Mouse (Mus musculus) adrenal gland, postnatal 10 days (tissue): ENCODE measurements around the gene Rplp1. TPM values are rescaled to one million over a fixed set of nuclear protein-coding genes. Genes with fewer than 3 reads are reported as not detected.

Experiments
- DNase-seq: peaks from one replicate; pipeline ENCODE4 v3.0.0; 2021; ENCODE audit warnings: mixed read lengths
- total RNA-seq, 2 experiments: library from RNA; stranded (reverse); gene quantifications; 2 replicates each; pipeline ENCODE4 v1.2.3; 2021

The Rplp1 gene
- total RNA-seq, 2 experiments from 2014 or later = 2,187 to 2,232 TPM

DNA sequence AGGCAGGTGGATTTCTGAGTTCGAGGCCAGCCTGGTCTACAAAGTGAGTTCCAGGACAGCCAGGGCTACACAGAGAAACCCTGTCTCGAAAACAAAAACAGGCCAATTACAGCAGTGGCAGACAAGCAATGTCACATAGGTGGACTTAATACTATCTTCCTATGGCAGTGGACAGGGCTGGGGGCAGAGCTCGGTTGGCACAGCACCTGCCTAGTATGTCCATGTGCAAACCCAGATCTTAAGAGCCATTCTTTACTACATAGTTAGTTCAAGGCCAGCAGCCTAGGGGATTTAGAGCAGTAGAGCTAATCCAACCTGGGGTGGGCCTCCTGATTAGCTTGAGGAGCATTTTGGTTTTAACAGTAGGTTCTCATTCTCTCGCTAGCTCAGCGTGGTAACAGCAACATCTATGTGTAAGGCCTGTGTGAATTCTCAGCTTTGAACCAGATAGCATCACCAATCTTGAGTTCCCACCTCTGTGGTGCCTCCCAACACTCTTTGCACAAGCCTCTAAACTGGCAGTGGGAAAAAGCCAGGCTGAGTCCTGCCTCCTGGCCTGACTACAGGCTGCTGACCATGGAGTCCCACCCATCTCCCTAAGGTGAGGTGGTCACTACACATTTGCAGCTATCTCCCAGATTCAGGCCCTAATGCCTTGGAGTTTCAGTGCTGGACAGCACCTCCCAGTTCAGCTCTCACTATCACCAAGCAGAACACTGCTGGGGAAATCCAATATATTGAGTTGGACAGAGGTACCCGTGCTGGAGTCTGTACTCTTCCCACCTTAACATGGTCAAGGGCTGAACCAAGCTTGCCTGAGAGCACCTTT lies 2.8 kb downstream of the Rplp1 start:
- DNase-seq = no peak

DNA sequence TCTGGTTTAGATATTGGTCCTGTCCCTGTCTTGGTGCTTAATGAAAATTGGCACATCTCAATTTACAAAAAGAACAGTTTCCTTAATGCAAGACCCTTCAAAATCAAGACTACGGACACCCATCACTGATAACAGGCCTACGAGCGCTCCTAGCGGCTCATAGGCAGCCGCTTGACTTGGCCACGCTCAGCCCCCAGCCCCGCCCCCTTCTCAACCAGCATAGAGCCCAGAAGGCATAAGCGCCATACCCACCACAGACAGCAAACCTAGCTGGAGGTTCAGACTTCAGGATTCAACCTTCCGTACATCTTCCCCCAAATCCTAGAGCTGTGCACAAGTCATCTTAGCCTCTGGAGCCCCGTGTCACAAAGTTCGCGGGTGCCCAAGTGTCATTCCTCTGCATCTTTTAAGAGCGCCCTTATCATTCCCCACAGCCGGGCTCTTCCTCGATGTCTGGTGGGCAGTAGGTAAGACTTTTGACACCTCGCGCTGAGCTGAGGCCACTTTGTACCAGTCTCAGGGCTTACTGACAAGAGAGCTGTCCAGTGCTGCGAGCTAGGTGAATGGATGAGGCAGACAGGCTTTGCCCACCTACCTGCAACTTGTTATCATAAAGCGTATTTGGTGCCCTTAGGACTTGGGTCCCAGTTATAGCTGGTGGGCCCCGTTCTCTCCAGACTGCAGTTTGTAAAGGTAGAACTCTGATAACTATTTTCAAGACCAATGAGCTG lies 3.7 kb downstream of the Rplp1 start:
- peak; percentile 47 for DNase-seq

DNA sequence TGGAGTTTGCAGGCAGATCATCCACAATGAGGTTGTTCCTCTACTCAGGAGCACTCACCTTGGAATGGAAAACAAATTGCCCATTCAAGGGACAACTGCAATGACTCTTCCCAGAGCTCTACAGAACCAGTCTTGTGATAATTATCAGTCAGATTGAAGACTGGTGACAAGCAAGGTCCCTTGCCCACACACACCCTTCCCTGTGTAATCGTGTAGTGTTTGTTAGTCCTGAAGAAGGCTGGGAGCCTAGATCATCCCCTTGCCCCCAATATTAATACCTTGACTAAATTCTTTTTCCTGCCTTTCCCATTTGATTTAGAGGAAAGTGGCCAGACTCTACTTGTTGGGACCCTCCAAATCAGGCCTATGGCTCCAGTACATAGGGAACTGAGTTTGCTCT lies 4.7 kb downstream of the Rplp1 start:
- no peak for DNase-seq

DNA sequence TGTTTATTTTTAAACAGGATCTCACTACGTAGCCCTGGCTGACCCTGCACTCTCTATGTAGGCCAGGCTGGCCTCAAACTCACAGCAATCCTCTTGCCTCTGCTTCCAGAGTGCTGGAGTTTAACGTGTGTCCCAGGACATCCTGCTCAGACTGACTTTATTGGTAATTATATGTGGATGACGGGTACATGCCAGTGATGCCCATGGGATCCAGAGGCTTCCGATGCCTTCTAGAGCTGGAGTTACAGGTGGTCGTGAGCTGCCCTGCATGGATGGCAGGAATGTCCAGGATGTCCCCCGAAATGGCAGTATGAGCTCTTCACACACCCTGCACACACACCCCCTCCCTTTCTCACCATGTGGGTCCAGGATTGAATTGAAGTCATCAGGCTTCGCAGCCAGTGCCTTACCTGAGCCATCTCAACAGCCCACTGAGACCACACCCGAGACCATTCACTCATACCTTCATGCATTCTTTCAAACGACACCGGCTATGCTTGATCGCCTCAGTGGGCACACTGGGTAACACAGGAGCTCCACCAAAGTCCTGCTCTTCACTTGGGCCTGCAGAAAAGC lies 5.4 kb downstream of the Rplp1 start:
- no peak for DNase-seq

DNA sequence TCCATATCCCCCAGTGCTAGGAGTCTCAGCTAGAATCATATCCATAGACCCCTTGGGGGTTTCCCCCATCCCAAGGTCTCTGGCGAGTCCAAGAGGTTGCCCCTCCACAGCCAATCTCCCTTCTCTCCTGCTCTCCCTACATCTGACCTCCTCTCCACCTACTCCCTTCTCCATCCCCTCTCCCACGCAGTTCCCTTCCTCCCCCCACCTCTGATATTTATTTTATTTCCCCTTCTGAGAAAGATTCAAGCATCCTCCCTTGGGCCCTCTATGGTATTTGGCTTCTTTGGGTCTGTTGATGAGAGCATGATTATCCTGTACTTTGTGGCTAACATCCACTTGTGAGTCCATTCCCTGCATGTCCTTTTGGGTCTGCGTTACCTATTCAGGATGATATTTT lies 6.0 kb downstream of the Rplp1 start:
- DNase-seq = no peak

DNA sequence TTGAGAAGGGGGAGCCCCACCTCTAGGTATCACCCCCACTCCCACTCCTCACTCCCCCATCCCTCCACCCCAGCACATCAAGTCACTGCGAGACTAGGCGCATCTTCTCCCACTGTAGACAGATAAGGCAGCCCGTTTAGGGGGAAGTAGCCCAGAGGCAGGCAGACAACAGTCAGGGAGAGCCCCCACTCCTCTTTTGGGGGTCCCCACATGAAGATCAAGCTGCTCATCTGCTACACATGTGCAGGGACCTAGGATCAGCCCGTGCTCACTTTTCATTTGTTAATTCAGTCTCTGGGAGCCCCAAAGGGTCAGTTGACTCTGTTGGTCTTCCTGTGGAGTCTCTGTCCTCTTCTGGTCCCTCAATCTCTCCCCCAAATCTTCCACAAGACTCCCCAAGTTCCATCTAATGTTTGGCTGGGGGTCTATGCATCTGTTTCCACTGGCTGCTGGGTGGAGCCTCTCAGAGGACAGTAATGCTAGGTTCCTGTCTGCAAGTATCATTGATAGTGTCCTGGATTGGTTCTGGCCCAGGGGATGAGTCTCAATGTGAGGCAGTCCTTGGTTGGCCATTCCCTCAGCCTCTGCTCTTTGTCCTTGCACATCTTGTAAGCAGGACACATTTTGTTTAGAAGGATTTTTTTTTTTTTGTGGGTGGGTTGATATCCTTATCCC lies 6.6 kb downstream of the Rplp1 start:
- DNase-seq = no peak

DNA sequence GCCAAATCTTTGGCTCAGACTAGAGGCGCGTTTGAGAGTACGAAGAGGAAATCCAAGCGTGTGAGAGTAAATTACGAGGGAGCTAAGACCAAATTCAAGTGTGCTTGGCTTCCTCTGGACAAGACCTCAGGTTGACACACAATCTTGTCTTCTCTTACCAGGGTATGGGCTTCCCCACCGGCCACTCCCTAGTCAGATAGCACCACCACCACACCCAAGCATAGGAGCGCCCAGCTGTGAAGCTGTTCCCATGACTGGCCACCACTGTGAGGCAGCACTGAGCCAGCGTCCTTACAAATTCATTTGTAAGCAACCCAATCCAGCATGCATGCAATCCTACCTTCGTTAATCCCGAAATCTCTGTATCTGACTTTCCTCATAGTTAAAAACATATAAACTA lies 7.4 kb downstream of the Rplp1 start:
- DNase-seq = peak; percentile 57

DNA sequence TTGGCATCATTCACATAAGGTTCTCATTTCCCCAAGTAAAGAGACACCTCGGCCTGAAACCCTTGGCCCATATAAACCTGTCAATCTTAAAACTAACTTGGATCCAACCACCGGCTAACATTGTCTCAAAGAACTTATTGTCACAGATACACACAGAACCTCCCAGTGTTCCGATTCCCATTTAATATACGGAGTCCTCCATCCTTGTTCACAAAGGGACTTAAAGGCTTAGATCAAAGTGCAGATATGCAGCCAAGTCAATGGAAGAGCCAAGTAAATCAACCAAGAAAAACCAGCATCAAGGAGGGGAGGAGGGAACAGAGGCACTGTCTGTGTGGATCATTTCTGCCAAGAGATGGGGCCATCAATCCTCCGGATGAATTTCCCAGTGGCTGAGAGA lies 8.8 kb downstream of the Rplp1 start:
- DNase-seq = no peak

DNA sequence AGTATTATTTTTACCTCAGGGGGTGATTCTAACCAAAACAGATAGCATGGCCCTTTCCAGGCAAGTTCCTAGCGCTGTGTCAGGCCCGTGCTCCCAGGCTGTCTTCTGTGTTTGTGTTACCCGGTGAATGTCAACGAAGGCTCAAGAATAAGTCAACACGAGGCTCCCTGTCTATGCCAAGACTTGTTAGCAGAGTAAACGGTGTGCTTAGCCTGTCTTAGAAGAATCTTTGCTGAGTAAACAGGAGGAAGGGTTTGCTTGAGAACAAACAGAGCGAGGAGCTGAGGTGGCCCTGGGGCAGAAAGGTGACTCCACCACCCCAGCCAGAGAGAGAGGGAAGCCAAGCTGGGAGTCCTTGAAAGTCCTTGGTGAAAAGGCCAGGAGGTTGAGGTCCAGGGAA lies 10.1 kb downstream of the Rplp1 start:
- no peak for DNase-seq

DNA sequence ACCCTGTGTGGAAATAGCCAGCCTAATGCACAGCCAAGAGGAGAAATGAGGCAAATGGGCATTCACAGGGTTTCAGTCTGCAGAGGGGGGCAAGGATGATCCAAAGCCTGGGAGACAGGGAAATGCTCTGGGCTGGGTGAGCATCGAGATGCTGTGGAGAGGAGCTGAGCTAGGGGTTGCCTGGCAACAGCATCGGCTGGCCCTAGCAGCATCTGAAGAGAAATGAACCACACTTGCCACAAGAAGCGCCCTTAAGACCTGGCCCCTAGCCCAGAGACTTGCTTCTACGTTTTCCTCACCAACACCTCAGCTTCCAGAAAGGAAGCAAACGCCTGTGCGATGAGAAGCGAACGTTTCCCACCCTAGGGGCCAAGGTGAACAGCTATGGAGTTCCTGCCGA lies 11.9 kb downstream of the Rplp1 start:
- no peak for DNase-seq

DNA sequence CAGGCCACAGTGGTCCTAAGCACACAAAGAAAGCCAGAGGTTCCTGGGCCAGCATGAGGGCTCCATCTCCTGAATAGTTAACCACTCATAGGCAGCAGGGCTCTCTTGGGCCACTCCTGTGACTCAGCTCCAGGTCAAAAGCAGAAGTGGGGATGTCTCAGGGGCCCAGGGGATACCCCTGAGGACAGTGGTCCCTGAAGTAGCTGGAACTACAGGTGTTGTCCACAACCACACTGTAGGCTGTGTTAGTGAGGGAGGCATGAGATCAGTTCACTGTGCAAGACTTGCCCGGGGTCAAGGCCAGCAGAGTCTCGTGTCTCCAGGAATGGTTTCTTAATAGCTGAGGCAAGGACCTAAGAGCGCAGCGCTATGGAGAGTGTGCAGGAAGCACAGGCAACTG lies 12.8 kb downstream of the Rplp1 start:
- no peak for DNase-seq

DNA sequence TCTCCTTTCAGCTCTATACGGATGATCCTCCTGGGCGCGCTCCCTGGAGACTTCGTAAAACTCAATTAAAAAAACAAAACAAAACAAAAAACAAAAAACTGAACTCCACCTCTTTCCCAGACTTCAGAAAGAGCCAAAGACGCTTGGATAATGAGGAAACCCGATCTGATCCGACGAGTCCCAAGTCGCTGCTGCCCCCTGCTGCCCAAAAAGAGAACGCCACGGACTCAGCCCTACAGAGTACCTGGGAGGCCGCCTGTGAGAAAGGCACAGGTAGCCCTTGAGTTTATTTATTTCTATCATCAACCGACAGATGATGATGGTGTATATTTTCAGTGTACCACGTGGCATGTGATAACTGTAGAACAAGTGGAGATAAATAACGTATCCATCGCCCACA lies 14.5 kb downstream of the Rplp1 start:
- peak; percentile 90 for DNase-seq

DNA sequence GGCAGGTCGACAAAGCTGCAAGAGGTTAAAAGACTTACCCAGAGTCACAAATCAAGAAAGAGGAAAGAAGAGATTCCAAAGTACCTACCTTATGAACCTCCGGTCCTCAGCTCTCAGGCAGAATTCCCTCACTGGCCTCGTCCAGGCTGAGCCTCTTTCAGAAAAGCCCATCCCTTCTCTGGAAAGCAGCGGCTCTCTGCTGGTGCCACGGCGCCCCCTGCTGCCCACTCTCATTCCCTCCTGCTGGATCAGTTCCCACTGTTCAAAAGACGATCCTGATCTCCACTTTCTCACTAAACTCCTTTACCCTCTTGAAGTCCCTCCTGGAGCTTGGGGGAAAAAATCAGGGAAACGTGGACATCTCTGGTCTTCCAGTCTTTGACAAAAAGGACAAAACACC lies 15.9 kb downstream of the Rplp1 start:
- DNase-seq = peak; percentile 93

DNA sequence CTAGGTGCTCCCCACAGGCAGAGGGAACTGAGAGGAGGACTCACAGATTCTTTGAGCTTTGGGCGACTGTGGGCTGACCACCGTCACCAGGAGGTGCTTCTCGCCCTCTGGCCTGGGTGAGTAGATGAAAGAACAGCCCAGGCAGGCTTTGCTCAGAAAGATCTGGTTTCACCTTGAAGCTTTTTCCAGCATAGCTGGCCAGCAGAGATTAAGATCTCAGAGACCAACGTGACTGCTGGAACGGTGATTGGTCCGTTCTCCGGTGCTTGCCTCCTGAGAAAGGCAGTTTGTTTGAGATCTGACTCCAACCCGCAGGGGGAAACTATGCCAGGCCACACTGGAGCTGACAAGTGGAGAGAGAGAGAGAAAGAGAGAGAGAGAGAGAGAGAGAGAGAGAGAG lies 19.3 kb downstream of the Rplp1 start:
- DNase-seq = peak; percentile 32

DNA sequence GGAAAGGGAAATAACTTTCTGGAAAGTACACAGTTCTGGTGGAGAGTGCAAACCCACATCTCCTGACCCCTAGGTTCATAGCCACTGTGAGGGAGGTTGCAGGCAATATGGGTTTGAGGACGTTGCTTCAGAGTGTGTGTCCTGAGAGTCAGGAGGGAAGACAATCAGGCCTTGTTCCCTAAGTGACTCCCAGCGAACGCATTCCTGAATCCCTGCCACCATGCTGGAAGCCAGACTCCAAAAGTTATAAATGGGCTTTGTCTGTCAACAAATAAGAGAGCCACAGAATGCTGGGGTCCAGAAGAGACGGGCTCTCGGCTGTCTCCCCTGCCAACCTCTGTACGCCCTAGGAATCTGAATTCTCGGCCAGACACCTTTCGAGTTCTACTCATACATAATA lies 24.5 kb downstream of the Rplp1 start:
- no peak for DNase-seq

DNA sequence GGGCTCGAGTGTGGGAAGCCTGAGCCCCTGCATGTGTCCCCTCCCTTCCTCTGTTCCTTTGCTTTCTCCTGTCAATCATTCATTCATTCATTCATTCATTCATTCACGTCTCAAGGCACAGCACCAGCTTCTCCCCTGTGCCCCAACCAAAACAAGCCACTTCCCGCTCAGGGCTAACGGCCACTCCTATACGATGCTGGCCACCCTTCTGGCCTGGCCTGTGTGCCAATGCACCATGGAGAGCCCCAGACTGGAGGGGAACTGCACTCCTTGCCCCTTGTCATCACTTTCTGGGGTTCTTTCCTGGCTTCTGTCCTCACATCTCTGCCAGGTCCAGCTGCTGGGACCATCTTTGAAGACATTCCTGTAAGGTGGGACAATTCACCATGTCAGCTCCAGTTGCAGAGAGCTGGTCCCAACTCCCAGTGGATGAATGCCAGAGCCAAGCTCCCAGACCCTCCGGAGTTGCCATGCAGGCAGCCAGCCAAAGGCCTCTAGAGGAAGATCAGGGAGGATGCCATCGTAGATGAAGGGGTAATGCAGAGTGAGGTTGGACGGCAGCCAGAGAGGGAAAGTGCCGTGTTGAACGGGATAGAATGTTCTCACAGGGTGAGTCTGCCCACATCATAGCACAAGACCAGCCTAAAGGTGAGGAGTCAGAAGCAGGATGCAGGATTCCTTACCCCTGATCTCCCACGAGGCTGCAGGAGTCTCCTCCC lies 26.5 kb downstream of the Rplp1 start:
- DNase-seq = no peak

DNA sequence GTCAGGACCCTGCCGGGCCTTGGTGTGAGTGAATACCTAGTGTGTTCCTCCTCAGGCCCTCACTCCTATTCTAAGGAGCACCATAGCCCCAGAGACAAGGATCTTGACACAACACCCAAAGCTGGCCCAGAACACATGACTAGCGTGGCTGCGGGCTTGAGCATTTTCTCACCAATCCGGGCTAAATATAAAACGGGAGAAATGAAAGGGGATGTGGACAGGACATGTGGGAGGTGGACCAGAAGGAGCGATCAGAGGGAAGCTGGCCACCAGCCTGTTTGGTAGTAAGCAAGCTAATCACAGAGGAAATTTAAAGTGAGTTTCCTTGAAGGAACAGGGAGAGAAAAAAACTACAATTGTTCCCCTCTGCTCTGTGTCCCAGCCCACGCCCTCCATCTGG lies 28.4 kb downstream of the Rplp1 start:
- DNase-seq = no peak

DNA sequence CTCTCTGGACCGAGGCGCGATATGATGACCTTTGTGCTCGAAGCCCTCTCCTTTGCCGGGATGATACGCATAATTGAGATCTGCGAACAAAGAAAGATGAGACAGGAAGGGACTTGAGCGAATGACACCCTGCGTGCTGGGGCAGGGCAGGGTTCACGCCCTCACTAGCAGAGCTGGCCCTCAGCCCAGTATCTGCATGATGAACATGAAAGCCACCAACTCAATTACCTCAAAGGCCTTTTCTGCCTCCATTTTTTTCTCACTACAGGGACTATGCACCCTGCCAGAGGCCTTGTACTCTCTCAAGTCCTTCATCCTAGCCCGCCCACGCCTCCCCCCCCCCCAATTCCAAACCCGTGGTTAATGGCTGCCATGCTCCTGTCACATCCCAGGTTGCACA lies 29.4 kb downstream of the Rplp1 start:
- DNase-seq = no peak

DNA sequence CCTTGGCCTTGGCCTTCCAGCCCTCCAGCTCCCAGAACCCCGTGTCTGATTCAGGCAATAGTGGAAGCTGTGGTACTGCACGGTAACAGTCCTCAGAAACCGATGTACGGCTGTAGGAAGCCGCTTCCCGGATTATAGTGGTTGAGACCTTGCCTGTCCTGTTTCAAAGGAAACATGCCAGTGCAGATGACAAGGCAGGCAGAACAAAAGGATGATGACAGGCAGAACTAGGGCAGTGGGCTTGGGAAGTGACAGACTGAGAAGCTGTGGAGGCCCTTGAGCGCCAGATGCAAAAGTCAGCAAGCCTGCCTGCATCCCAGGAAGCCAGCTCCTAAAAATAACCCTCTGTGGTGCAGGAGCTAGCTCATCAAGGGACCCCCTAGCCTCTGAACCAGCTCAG lies 30.0 kb downstream of the Rplp1 start:
- no peak for DNase-seq

DNA sequence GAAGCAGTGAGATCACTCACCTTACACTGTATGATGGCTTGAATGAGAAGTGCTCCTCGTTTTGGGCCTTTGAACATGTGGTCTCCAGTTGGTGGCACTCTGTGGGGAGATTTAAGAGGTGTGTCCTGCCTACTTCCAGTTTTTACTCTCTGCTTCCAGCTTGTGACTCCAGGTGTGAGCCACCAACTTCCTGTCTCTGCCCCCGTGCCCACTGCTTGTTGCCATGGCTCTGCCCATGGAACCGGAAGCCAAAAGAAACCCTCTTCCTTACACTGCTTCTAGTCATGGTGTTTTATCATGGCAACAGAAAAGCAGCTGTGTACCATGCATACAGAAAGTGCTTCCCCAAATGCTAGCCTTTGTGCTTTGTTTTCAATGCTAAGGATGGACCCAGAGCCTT lies 32.2 kb downstream of the Rplp1 start:
- no peak for DNase-seq

DNA sequence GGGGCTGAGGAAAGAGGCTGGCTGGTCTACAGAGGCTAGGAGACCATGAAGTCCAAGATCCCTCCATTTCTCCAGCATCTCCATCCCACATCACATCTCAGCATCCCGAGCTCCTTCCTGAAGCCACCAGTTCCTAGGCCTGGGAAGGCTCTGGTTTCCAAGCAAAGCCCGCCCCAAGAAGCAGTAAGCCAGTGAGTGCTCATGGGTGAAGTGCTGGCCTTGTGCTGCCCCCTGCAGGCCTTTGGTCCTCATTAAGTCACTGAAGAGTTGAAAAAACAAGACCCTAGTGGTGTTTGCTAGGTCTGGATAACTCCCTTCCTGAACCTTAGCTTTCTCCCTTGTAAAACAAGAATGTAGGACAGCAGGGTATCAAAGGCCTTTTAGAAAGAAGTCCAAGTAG lies 35.5 kb downstream of the Rplp1 start:
- DNase-seq = peak; percentile 76

DNA sequence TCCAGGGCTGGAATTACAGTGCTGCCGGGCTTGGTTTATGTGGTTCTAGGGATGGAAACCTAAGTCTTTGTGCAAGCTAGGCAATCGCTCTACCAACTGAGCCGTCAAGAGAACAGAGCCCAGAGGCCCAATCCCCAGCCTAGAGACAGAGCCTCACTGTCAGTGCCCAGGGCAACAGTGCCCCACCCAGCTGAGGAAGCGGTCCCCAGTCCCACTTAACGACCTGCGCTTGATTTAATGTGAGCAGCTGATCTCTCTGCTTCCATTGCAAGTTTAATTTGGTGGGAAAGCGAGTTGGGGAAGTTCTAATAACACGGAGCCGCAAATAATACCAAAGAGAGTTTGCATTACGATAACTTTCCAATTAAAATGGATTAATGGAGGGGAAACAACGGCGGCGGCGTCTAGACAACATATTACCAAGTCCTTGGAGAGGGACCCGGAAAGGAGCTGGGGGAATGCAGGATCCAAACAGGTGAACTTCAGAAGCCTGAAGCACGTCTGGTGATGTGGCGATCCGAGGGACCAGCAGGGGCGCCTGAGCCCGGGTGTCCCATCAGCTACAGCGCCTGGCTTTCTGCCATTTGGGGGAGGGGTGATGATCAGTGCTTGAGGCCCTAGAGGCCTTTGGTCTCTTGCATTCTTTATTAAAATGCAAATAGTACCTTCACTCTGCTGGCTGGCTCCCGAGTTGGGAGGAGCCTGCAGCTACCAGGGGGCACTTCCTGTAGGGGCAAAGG lies 36.8 kb downstream of the Rplp1 start:
- peak; percentile 23 for DNase-seq
